Mouse (Mus musculus): ENCODE data around the gene Gm2974. TPM values are rescaled to one million over a fixed set of nuclear protein-coding genes. Genes with fewer than 3 reads are reported as not detected.
"Not testable (repeated sequence)": the region's sequence is repeated elsewhere in the genome, so short reads cannot be mapped to it uniquely, and the experiment has no call there.

Gm2974 gene
- polyA plus RNA-seq (2015; fragmentation: Nextera tagmentation; extraction: Ambion mirVana), result 0.23 and 0.33 TPM in 2 replicates

DNA sequence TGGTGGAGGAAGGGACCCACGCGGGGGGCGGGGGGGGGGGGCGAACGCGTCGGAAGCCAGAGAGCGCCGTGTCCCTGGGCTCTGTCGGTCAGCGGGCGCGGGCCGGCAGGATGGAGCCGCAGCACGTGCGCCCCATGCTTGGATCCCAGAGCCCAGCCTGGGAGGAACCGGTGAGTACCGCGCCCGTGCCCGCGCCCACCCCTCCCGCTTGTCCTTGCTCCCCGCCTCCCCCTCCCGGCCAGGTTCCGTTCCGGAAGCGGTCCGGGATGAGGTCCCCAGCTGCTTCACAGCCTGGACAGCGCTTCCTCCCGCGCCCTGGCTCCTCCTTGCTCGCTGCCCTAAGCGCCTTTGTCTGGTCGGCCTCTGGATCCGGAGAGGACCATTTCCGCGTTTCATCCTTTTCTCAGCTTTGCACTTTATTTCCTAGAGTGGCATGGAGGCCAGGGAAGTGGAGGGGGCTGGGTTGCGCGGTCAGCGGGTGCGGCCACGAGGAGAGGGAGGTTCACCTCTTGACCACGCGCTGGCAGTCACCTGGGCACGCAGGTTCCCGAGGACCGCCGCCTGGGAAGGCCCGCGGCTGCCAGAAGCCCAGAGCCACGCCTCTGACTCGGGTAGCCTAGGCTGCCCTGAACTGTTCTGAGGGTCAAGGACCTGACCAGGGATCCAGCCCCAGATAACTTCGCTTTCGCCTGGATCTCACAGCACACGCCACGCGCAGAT is at the start of gene Gm2974:
Gm2974 (plus strand) TSS at position 86 of the 720 bp plus-strand sequence.
- peak within 1 kb of the TSS; percentile 19 for H3K4me3 ChIP-seq (ENCODE audit: low read length)
- WGBS, result 16% methylated on average over 32 of the region's 59 CpGs
- not testable (repeated sequence) for H3K9ac ChIP-seq (ENCODE audit: low read length)

DNA sequence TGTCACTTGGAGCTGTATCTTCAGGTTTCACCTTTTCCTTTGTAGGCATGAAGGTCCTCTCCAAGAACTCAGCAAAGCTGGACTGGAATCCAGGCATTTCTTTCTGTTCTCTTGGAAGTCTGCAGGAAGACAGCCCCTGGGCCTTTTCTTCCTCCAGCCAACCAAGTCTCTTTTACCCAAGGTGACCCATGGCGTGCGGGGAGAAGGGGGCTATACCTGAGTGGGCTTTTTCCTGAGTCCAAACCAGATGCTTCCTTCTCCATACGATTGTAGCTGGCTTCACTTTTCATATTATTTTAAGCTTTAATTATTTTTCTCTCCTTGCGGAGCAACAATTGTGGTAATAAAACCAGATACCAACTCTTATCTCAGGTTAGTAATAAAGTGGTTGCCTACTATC is 40.7 kb upstream of the Gm2974 start:
- not testable (repeated sequence) for H3K27me3 ChIP-seq (ENCODE audit: control insufficient read depth, insufficient read depth, low read depth, low read length); H3K9me3 ChIP-seq (ENCODE audit: control insufficient read depth, low read length); H3K27ac ChIP-seq (ENCODE audit: low read length); H3K4me3 ChIP-seq (ENCODE audit: low read length); ATAC-seq (ENCODE audit: low read depth); H3K36me3 ChIP-seq (ENCODE audit: control insufficient read depth, insufficient read depth, low read length); H3K4me1 ChIP-seq (replicated peaks; ENCODE audit: control insufficient read depth, insufficient read depth, low read length); H3K9ac ChIP-seq (ENCODE audit: low read length); H3K4me2 ChIP-seq (ENCODE audit: low read depth, low read length)
- 85% methylated on average over 3 of the region's 4 CpGs for WGBS

More for the DNA sequence above, at the start of gene Gm2974:
- ATAC-seq (ENCODE audit: low read depth); H3K27me3 ChIP-seq (ENCODE audit: control insufficient read depth, insufficient read depth, low read depth, low read length); H3K4me1 ChIP-seq (replicated peaks; ENCODE audit: control insufficient read depth, insufficient read depth, low read length); H3K36me3 ChIP-seq (ENCODE audit: control insufficient read depth, insufficient read depth, low read length); H3K9me3 ChIP-seq (ENCODE audit: control insufficient read depth, low read length); H3K27ac ChIP-seq (ENCODE audit: low read length): not testable (repeated sequence)
- peak within 1 kb of the TSS; percentile 48 for H3K4me2 ChIP-seq (ENCODE audit: low read depth, low read length)

DNA sequence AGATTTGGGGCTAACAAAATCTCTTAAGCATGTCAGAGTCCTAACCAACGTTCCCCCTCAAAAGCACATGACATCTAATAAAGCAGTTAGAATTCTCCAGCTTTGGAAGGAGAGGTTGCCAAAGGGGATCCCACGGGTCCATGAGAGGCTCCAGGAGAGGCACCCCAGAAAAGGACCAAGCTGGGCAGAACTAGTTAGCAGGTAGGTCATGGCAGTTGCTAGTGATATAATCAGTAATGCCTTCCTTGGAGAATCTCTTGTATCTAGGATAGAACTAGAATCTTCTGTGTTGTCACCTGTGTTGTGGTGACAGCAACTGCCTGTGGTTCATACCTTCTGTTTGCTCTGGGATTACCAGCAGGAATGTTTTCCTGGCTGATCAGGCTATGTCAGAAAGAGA is 17.6 kb upstream of the Gm2974 start, which contains the start of gene Gm3127:
Gm3127 (plus strand) TSS at position 301 of the 400 bp plus-strand sequence.
- WGBS, result no CpG with 5 or more reads among the region's 2 CpGs

DNA sequence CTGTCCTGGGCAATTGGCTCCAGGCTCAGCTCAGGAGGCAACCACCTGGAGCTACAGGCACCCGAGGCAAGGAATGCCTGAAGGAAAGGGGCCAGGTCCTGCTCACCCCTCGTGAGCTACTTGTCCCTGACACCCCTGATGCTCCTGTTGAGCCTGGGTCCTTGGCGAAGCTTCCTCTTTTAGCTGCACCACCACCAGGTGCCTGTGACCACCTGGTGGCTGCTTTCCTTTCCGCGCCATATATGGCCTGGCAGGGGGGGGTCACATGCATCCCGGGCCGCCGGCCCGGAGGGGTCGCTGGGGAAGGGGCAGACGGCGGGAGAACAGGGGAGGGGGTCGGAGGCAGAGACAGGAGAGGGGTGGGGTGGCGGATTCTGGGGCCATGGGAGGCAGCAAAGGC is 346 bp upstream of the Gm2974 start:
- H3K4me3 ChIP-seq (ENCODE audit: low read length), result peak overlapping the region; percentile 19
- H3K27me3 ChIP-seq (ENCODE audit: control insufficient read depth, insufficient read depth, low read depth, low read length); H3K27ac ChIP-seq (ENCODE audit: low read length); H3K9ac ChIP-seq (ENCODE audit: low read length); ATAC-seq (ENCODE audit: low read depth); H3K4me1 ChIP-seq (replicated peaks; ENCODE audit: control insufficient read depth, insufficient read depth, low read length); H3K9me3 ChIP-seq (ENCODE audit: control insufficient read depth, low read length); H3K36me3 ChIP-seq (ENCODE audit: control insufficient read depth, insufficient read depth, low read length): not testable (repeated sequence)
- H3K4me2 ChIP-seq (ENCODE audit: low read depth, low read length), result peak overlapping the region; percentile 48
- WGBS, result 7% methylated on average over 11 of the region's 14 CpGs

More for the DNA sequence above, 17.6 kb upstream of the Gm2974 start, which contains the start of gene Gm3127:
- H3K36me3 ChIP-seq (ENCODE audit: control insufficient read depth, insufficient read depth, low read length); H3K4me1 ChIP-seq (replicated peaks; ENCODE audit: control insufficient read depth, insufficient read depth, low read length); ATAC-seq (ENCODE audit: low read depth); H3K4me2 ChIP-seq (ENCODE audit: low read depth, low read length); H3K27ac ChIP-seq (ENCODE audit: low read length); H3K4me3 ChIP-seq (ENCODE audit: low read length); H3K9ac ChIP-seq (ENCODE audit: low read length); H3K27me3 ChIP-seq (ENCODE audit: control insufficient read depth, insufficient read depth, low read depth, low read length); H3K9me3 ChIP-seq (ENCODE audit: control insufficient read depth, low read length): not testable (repeated sequence)

DNA sequence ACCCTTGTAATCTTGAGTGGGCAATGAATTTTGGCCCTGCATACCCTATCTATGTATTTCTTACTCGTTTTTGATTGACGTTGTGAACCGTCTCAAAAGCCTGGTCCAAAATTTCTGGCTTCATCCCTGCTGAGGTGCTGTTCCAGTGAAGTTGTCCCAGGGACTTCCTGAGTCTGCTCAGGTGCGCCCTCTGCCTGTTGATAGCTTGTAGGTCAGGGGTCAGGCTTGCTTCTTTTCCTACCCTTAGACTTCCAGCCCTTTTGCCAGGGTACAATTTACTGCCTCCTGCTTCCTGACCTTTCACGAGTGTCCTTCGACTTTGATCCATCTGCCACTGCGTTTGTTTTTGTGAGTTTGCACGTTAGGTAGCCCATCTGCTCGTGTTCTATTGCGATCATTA is 999 bp downstream of the Gm2974 start:
- ATAC-seq (ENCODE audit: low read depth); H3K36me3 ChIP-seq (ENCODE audit: control insufficient read depth, insufficient read depth, low read length); H3K4me3 ChIP-seq (ENCODE audit: low read length); H3K27ac ChIP-seq (ENCODE audit: low read length); H3K4me2 ChIP-seq (ENCODE audit: low read depth, low read length); H3K4me1 ChIP-seq (replicated peaks; ENCODE audit: control insufficient read depth, insufficient read depth, low read length); H3K9ac ChIP-seq (ENCODE audit: low read length); H3K27me3 ChIP-seq (ENCODE audit: control insufficient read depth, insufficient read depth, low read depth, low read length); H3K9me3 ChIP-seq (ENCODE audit: control insufficient read depth, low read length): not testable (repeated sequence)
- 26% methylated on average over 4 of the region's 10 CpGs for WGBS

DNA sequence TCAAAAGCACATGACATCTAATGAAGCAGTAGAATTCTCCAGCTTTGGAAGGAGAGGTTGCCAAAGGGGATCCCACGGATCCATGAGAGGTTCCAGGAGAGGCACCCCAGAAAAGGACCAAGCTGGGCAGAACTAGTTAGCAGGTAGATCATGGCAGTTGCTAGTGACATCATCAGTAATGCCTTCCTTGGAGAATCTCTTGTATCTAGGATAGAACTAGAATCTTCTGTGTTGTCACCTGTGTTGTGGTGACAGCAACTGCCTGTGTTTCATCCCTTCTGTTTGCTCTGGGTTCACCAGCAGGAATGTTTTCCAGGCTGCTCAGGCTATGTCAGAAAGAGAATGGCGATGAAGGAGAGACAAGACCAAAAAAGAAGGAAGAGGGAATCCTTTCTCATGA is 67.0 kb downstream of the Gm2974 start, which contains the start of gene Gm3138:
Gm3138 (plus strand) TSS at position 301 of the 400 bp plus-strand sequence.
- H3K4me1 ChIP-seq (replicated peaks; ENCODE audit: control insufficient read depth, insufficient read depth, low read length); H3K4me2 ChIP-seq (ENCODE audit: low read depth, low read length); H3K27me3 ChIP-seq (ENCODE audit: control insufficient read depth, insufficient read depth, low read depth, low read length); H3K9ac ChIP-seq (ENCODE audit: low read length); H3K9me3 ChIP-seq (ENCODE audit: control insufficient read depth, low read length); ATAC-seq (ENCODE audit: low read depth); H3K27ac ChIP-seq (ENCODE audit: low read length); H3K36me3 ChIP-seq (ENCODE audit: control insufficient read depth, insufficient read depth, low read length); H3K4me3 ChIP-seq (ENCODE audit: low read length): not testable (repeated sequence)
- no CpG with 5 or more reads among the region's 2 CpGs for WGBS

Other genes with a start within 250 kb of the Gm2974 start
- gene Gm3095, start 219.0 kb upstream of the Gm2974 start, polyA plus RNA-seq (2015; fragmentation: Nextera tagmentation; extraction: Ambion mirVana), result not detected in 2 replicates
- gene Gm3099, start 184.2 kb upstream of the Gm2974 start, polyA plus RNA-seq (2015; fragmentation: Nextera tagmentation; extraction: Ambion mirVana), result not detected in 2 replicates
- not detected in 2 replicates for gene Gm5796, start 158.6 kb upstream of the Gm2974 start, polyA plus RNA-seq (2015; fragmentation: Nextera tagmentation; extraction: Ambion mirVana)
- gene Gm3115, start 98.5 kb upstream of the Gm2974 start, polyA plus RNA-seq (2015; fragmentation: Nextera tagmentation; extraction: Ambion mirVana), result not detected in 2 replicates
- gene Gm8108, start 72.0 kb upstream of the Gm2974 start, polyA plus RNA-seq (2015; fragmentation: Nextera tagmentation; extraction: Ambion mirVana), result 0.16 and 0.36 TPM in 2 replicates
- gene Gm3127, start 17.5 kb upstream of the Gm2974 start, polyA plus RNA-seq (2015; fragmentation: Nextera tagmentation; extraction: Ambion mirVana), result not detected in 2 replicates
- gene Gm3138, start 67.1 kb downstream of the Gm2974 start, polyA plus RNA-seq (2015; fragmentation: Nextera tagmentation; extraction: Ambion mirVana), result not detected in 2 replicates
- not detected in 2 replicates for gene Gm3149, start 134.7 kb downstream of the Gm2974 start, polyA plus RNA-seq (2015; fragmentation: Nextera tagmentation; extraction: Ambion mirVana)
- gene 2610042L04Rik, start 152.2 kb downstream of the Gm2974 start, polyA plus RNA-seq (2015; fragmentation: Nextera tagmentation; extraction: Ambion mirVana), result 0.10 and 0.35 TPM in 2 replicates
- gene Gm3159, start 214.9 kb downstream of the Gm2974 start, polyA plus RNA-seq (2015; fragmentation: Nextera tagmentation; extraction: Ambion mirVana), result not detected in 2 replicates
- gene Gm3164, start 232.9 kb downstream of the Gm2974 start, polyA plus RNA-seq (2015; fragmentation: Nextera tagmentation; extraction: Ambion mirVana), result 0.28 and 0.33 TPM in 2 replicates
- gene Gm3173, start 248.4 kb downstream of the Gm2974 start, polyA plus RNA-seq (2015; fragmentation: Nextera tagmentation; extraction: Ambion mirVana), result not detected in 2 replicates